Mouse (Mus musculus): ENCODE results near the gene Gm20388.
A peak's percentile ranks its signal among the peaks of the same experiment; 100 is the strongest.

The Gm20388 gene

GRCm38 (mm10) chr8:122099711-122100220, 2189.1 kb downstream of the Gm20388 start:
- no peak for DNase-seq (ENCODE audit: low spot score)

- peak; percentile 43 for DNase-seq (ENCODE audit: low spot score)
These were observed 2191.2 kb downstream of the Gm20388 start for GRCm38 (mm10) chr8:122101816-122102215.

- DNase-seq (ENCODE audit: low spot score), result peak; percentile 57
These were observed 2191.6 kb downstream of the Gm20388 start for GRCm38 (mm10) chr8:122102286-122102685.

GRCm38 (mm10) chr8:122103241-122103640, 2192.6 kb downstream of the Gm20388 start:
- DNase-seq (ENCODE audit: low spot score), result no peak

- no peak for DNase-seq (ENCODE audit: low spot score)
These were observed 2194.0 kb downstream of the Gm20388 start for GRCm38 (mm10) chr8:122104658-122105057.

- DNase-seq (ENCODE audit: low spot score), result peak; percentile 66
These were observed 2195.6 kb downstream of the Gm20388 start for GRCm38 (mm10) chr8:122106270-122106669.

- DNase-seq (ENCODE audit: low spot score), result peak; percentile 90
These were observed 2199.7 kb downstream of the Gm20388 start for GRCm38 (mm10) chr8:122110240-122110866.

GRCm38 (mm10) chr8:122110867-122111253, 2200.2 kb downstream of the Gm20388 start:
- DNase-seq (ENCODE audit: low spot score), result peak; percentile 90

GRCm38 (mm10) chr8:122111745-122112144, 2201.1 kb downstream of the Gm20388 start:
- peak; percentile 96 for DNase-seq (ENCODE audit: low spot score)

- peak; percentile 86 for DNase-seq (ENCODE audit: low spot score)
These were observed 2201.8 kb downstream of the Gm20388 start for GRCm38 (mm10) chr8:122112264-122112965.

GRCm38 (mm10) chr8:122114890-122115289, 2204.2 kb downstream of the Gm20388 start:
- DNase-seq (ENCODE audit: low spot score), result no peak

- DNase-seq (ENCODE audit: low spot score), result no peak
These were observed 2206.2 kb downstream of the Gm20388 start for GRCm38 (mm10) chr8:122116716-122117357.

- DNase-seq (ENCODE audit: low spot score), result no peak
These were observed 2207.5 kb downstream of the Gm20388 start for GRCm38 (mm10) chr8:122118097-122118496.

GRCm38 (mm10) chr8:122118536-122118935, 2207.9 kb downstream of the Gm20388 start:
- DNase-seq (ENCODE audit: low spot score), result no peak

- DNase-seq (ENCODE audit: low spot score), result no peak
These were observed 2213.7 kb downstream of the Gm20388 start for GRCm38 (mm10) chr8:122124326-122124725.

GRCm38 (mm10) chr8:122126659-122127058, 2216.0 kb downstream of the Gm20388 start:
- no peak for DNase-seq (ENCODE audit: low spot score)

GRCm38 (mm10) chr8:122134121-122134529, 2223.5 kb downstream of the Gm20388 start:
- DNase-seq (ENCODE audit: low spot score), result peak; percentile 38

GRCm38 (mm10) chr8:122135494-122135893, 2224.9 kb downstream of the Gm20388 start:
- no peak for DNase-seq (ENCODE audit: low spot score)

GRCm38 (mm10) chr8:122139784-122140183, 2229.1 kb downstream of the Gm20388 start:
- peak; percentile 95 for DNase-seq (ENCODE audit: low spot score)

GRCm38 (mm10) chr8:122140411-122140810, 2229.8 kb downstream of the Gm20388 start:
- DNase-seq (ENCODE audit: low spot score), result peak; percentile 65

- no peak for DNase-seq (ENCODE audit: low spot score)
These were observed 2231.8 kb downstream of the Gm20388 start for GRCm38 (mm10) chr8:122142428-122142827.

- peak; percentile 31 for DNase-seq (ENCODE audit: low spot score)
These were observed 2232.6 kb downstream of the Gm20388 start for GRCm38 (mm10) chr8:122143231-122143630.

All from MN1 (cell line).